Mouse (Mus musculus): Measurements from ENCODE around the gene Srebf2.

- TF ChIP-seq CTCF (IDR thresholded peaks at IDR 0.05; ENCODE audit: borderline replicate concordance, control insufficient read depth, extremely low read depth, insufficient read depth, low read length, poor library complexity) (no peak), POLR2A (IDR thresholded peaks at IDR 0.05; ENCODE audit: control insufficient read depth, extremely low read depth, insufficient read depth, low read length, poor library complexity) (no peak)
These were observed 70.1 kb downstream of the Srebf2 start for GRCm38 (mm10) chr15:82217039-82217438.
